Mouse (Mus musculus): ENCODE results near the gene Cd72. TPM values are rescaled to one million over a fixed set of nuclear protein-coding genes. Genes with fewer than 3 reads are reported as not detected.
A peak's percentile ranks its signal among the peaks of the same experiment; 100 is the strongest.

Gene Cd72
- polyA plus RNA-seq, 1 experiment: 1.8 TPM

DNA sequence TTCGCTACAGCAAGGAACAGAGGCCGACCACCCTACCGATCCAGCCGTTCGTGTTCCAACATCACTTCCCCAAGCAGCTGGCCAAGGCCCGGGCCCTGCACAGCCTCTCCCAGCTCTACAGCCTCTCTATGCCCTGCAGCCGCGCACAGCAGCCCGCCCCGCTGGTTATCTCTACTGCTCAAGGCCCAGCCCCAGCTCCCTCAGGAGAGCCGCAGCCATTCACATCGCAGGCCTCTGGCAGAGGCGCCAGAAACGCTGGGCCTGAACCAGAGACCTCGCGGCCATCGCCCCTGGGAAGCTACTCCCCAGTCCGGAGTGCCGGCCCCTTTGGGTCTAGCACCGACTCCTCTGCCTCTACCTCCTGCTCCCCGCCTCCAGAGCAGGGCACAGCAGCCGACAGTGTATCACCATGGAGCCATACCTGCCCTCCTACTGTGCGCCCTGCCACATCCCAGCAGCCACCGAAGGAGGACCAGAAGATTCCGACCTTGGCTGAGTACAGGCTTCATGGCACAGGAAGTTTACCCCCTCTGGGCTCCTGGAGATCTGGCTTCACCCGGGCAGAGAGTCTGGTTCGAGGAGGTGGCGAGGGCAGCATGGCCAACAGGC lies 32.7 kb downstream of the Cd72 start:
- TF ChIP-seq CTCF (IDR thresholded peaks at IDR 0.05; ENCODE audit: extremely low read depth, insufficient read depth, low read length) (no peak), POLR2A (IDR thresholded peaks at IDR 0.05; ENCODE audit: extremely low read depth, insufficient read depth, low read length) (no peak)
- peaks cover 2% of the 10 kb centered on the region; the same call in 1 of the 2 replicates for H3K4me1 ChIP-seq (ENCODE audit: control insufficient read depth, insufficient read depth, low read length)
- H3K4me3 ChIP-seq (ENCODE audit: insufficient read depth, low read length): no peak overlapping the region
- H3K27ac ChIP-seq (ENCODE audit: insufficient read depth, low read length): no peak overlapping the region

DNA sequence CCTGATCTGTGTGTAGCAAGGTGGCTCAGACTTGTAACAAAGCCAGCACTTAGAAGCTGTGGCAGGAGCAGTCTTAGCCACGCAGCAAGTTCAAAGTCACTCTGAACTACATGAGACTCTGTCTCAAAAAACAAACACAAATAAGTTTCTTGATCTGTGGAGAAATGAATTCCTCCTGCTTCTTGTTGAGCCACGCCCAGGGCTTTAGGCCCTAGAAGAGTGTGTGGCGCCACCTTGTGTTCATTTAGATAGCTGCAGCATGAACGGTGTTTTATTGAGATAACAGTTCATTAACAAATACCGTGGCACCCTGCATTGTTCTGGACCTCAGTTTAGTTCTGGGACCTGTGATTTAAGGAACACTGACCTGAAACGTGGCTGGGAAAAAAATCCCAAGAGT lies 34.1 kb downstream of the Cd72 start:
- TF ChIP-seq CTCF (IDR thresholded peaks at IDR 0.05; ENCODE audit: extremely low read depth, insufficient read depth, low read length) (peak; percentile 84), POLR2A (IDR thresholded peaks at IDR 0.05; ENCODE audit: extremely low read depth, insufficient read depth, low read length) (no peak)
- H3K4me3 ChIP-seq (ENCODE audit: insufficient read depth, low read length): no peak overlapping the region
- H3K4me1 ChIP-seq (ENCODE audit: control insufficient read depth, insufficient read depth, low read length): peaks cover 2% of the 10 kb centered on the region; the same call in 1 of the 2 replicates
- no peak overlapping the region for H3K27ac ChIP-seq (ENCODE audit: insufficient read depth, low read length)

DNA sequence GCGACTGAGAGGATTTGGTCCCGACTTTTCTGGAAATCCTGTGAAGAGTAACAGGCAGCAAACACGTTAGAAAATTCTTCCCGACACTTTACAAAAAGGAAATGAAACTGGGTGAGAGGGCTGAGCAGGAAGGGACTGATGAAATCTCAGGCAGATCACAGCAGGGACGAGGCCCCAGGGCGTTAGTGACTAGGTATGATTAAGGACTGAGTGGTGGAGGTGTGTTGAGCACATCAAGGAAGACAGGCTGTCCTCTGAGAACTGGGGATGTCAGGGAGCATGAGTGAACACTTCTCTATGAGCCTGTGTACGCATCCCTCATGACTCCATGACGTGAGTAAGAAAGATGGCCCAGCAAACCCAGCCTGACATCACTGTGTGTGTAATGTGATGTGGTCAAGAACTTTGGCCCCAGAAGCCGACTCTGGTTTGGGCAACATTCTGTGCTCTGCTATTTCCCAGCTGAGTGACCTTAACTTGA lies 34.6 kb downstream of the Cd72 start:
- TF ChIP-seq POLR2A (IDR thresholded peaks at IDR 0.05; ENCODE audit: extremely low read depth, insufficient read depth, low read length): no peak
- no peak for TF ChIP-seq CTCF (IDR thresholded peaks at IDR 0.05; ENCODE audit: extremely low read depth, insufficient read depth, low read length)
- Histone ChIP-seq H3K4me1 (ENCODE audit: control insufficient read depth, insufficient read depth, low read length) (peaks cover 2% of the 10 kb centered on the region; the same call in 1 of the 2 replicates), H3K4me3 (ENCODE audit: insufficient read depth, low read length) (no peak overlapping the region), H3K27ac (ENCODE audit: insufficient read depth, low read length) (no peak overlapping the region)

DNA sequence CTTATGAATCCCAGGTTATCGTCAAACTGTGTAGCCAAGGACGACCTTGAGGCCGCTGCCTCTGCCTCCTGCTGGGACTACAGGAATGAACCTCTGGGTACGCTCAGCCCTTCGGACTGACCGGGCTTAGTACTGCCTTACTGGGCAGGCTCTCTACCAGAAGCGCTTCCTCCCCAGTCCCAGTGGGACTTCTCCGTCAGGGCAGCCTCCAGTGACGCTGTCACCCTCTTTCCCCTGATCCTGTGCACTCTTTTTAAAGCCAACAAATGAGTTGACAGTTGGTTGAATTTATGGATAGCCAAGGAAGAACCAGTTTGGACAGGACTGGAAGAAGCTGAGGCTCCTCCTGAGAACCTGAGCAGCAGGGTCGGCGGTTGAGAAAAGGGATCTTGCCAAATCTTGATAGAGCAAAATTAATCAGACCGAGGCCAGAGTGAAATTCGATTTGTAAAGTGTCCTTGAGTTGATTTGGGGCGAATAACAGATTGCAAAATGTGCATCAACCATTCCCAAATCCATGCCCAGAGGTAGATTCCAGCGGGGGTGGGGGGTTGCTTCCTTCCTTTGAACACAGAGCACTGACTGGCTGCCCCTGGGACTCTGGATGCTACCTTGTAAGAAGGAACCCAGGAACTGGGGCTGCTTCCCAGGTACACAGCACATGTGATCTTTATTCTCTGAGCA lies 35.3 kb downstream of the Cd72 start:
- peaks cover 2% of the 10 kb centered on the region; the same call in 1 of the 2 replicates for H3K4me1 ChIP-seq (ENCODE audit: control insufficient read depth, insufficient read depth, low read length)
- no peak overlapping the region; the same call in 1 of the 2 replicates for H3K27ac ChIP-seq (ENCODE audit: insufficient read depth, low read length)
- no peak overlapping the region for H3K4me3 ChIP-seq (ENCODE audit: insufficient read depth, low read length)
- TF ChIP-seq CTCF (IDR thresholded peaks at IDR 0.05; ENCODE audit: extremely low read depth, insufficient read depth, low read length) (no peak), POLR2A (IDR thresholded peaks at IDR 0.05; ENCODE audit: extremely low read depth, insufficient read depth, low read length) (no peak)

DNA sequence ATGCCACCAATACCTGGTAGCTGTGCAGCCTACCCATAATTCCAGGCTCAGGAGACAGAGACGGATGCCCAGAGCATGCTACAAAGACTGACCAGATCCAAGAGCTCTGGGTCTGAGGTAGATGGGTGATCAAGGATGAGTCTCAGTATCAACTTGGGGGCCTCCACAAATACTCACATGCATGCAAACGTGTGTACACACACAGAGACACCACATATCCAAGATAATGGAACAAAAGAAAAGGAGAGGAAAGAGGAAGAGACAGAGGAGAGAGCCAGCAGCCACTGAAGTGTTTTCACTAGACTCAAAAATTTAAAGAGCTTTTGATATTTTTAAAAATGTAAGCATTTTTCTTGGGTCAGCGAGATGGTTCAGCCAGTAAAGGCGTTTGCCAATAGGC lies 36.0 kb downstream of the Cd72 start:
- no peak overlapping the region for H3K4me3 ChIP-seq (ENCODE audit: insufficient read depth, low read length)
- TF ChIP-seq POLR2A (IDR thresholded peaks at IDR 0.05; ENCODE audit: extremely low read depth, insufficient read depth, low read length) (no peak), CTCF (IDR thresholded peaks at IDR 0.05; ENCODE audit: extremely low read depth, insufficient read depth, low read length) (no peak)
- no peak overlapping the region for H3K27ac ChIP-seq (ENCODE audit: insufficient read depth, low read length)
- peaks cover 2% of the 10 kb centered on the region; the same call in 1 of the 2 replicates for H3K4me1 ChIP-seq (ENCODE audit: control insufficient read depth, insufficient read depth, low read length)

DNA sequence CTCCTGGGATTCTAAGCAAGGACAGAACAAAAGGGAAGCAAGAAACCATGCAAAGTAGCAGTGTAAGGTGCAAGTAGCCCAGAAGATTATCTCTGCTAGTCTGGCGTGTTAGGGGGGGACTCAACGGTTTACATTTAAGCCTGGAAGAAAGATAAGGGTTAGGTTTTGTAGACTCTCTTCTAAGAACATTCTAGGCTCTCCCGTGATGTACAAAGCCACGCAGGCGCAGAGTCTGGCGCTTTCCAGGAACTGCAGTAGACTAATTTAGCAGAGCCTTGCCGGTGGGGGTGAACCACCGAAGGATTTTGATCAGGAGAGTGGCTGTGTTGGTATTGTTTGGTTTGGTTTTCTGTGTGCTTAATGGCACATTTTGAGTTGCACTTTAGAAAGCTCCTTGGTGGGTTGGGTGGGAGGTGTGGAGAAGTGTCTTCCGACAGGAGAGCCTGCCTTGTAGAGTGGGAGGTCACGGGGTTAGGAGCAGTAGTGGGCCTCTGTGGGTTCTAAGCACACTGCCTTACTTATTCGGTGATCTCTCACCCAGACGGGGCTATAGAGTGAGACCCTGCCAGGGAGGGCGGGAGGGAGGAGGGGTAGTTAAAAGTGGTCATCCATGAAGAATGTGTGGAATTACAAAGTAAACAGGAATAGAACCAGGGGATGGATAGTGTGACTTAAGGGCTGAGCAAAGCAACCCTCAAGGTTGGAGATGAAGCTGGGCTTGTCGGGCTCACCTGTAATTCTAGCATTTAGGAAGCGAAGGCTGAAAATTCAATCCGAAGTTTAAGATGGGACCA lies 37.0 kb downstream of the Cd72 start:
- Histone ChIP-seq H3K4me3 (ENCODE audit: insufficient read depth, low read length) (no peak overlapping the region), H3K27ac (ENCODE audit: insufficient read depth, low read length) (no peak overlapping the region), H3K4me1 (ENCODE audit: control insufficient read depth, insufficient read depth, low read length) (peaks cover 2% of the 10 kb centered on the region; the same call in 1 of the 2 replicates)
- TF ChIP-seq POLR2A (IDR thresholded peaks at IDR 0.05; ENCODE audit: extremely low read depth, insufficient read depth, low read length): no peak
- TF ChIP-seq CTCF (IDR thresholded peaks at IDR 0.05; ENCODE audit: extremely low read depth, insufficient read depth, low read length): no peak

DNA sequence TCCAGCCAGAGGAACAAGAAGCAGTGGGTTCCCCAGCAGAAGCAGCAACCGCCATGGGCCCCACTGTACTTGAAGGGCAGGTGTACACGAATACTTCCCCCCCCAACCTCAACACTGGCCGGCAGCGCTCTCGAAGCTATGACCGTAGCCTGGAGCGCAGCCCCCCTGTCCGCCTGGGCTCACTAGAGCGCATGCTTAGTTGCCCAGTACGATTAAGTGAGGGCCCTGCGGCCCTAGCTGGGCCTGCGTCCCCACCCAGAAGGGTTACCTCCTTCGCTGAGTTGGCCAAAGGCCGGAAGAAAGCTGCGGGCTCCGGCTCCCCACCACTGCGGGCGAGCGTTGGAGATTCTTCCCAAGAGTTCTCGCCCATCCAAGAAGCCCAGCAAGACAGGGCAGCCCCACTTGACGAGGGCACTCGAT lies 38.3 kb downstream of the Cd72 start:
- Histone ChIP-seq H3K4me3 (ENCODE audit: insufficient read depth, low read length) (no peak overlapping the region), H3K27ac (ENCODE audit: insufficient read depth, low read length) (no peak overlapping the region), H3K4me1 (ENCODE audit: control insufficient read depth, insufficient read depth, low read length) (peaks cover 2% of the 10 kb centered on the region; the same call in 1 of the 2 replicates)
- TF ChIP-seq CTCF (IDR thresholded peaks at IDR 0.05; ENCODE audit: extremely low read depth, insufficient read depth, low read length) (no peak), POLR2A (IDR thresholded peaks at IDR 0.05; ENCODE audit: extremely low read depth, insufficient read depth, low read length) (no peak)

DNA sequence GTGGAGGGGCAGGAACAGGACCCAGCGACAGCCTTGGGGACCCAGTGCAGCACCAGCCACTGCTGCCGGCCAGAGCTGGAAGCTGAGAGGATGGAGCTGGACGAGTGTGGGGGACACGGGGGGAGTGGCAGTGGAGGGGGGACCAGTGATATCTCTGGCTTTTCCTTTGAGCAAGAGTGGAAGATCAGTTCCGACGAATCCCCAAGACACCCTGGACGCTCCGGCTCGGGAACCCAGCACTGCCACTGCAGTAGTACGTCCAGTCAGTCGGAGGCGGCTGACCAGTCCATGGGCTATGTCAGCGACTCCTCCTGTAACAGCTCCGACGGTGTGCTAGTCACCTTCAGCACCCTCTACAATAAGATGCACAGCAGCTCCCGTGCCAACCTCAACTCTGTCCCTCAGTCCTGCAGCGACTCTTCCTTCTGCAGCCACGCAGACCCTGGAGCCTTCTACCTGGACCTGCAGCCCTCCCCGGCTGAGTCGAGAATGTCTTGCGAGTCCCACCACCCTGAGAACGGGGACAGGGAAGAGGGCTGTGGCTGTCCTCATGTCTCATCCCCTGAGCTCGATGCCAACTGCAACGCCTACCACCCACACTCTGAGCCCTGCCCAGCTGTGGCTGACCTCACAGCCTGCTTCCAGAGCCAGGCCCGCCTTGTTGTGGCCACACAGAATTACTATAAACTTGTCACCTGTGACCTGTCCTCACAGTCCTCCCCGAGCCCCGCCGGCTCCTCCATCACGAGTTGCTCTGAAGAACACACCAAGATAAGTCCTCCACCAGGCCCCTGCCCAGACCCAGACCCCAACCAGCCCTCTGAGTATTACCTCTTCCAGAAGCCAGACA lies 39.0 kb downstream of the Cd72 start:
- Histone ChIP-seq H3K4me3 (ENCODE audit: insufficient read depth, low read length) (no peak overlapping the region), H3K4me1 (ENCODE audit: control insufficient read depth, insufficient read depth, low read length) (peaks cover 2% of the 10 kb centered on the region; the same call in 1 of the 2 replicates), H3K27ac (ENCODE audit: insufficient read depth, low read length) (no peak overlapping the region)
- TF ChIP-seq CTCF (IDR thresholded peaks at IDR 0.05; ENCODE audit: extremely low read depth, insufficient read depth, low read length) (no peak), POLR2A (IDR thresholded peaks at IDR 0.05; ENCODE audit: extremely low read depth, insufficient read depth, low read length) (no peak)
